Mouse (Mus musculus): ENCODE results near the gene Slc9a8.
A peak's percentile ranks its signal among the peaks of the same experiment; 100 is the strongest.

GRCm38 (mm10) chr2:167497272-167497671 lies 75.8 kb downstream of the Slc9a8 start:
- TF ChIP-seq CTCF (IDR thresholded peaks at IDR 0.05) (peak; percentile 79), EP300 (IDR thresholded peaks at IDR 0.05; ENCODE audit: insufficient read depth, low read depth, low read length) (no peak)

All from heart, adult 2 months (tissue).